Mouse (Mus musculus): ENCODE measurements around the gene Miga1. TPM values are rescaled to one million over a fixed set of nuclear protein-coding genes. Genes with fewer than 3 reads are reported as not detected.
"Not testable (repeated sequence)": the region's sequence is repeated elsewhere in the genome, so short reads cannot be mapped to it uniquely, and the experiment has no call there.

Gene Miga1
- polyA plus RNA-seq, 1 experiment from 2014 or later = 14.6 TPM

GRCm38 (mm10) chr3:152332545-152333300, 7.5 kb downstream of the Miga1 start:
- no peak overlapping the region for H3K9ac ChIP-seq (ENCODE audit: low read depth, low read length)
- no peaks in the 10 kb centered on the region for H3K4me1 ChIP-seq (replicated peaks; ENCODE audit: insufficient read depth, low read length)
- peak; percentile 88 for DNase-seq (ENCODE audit: low spot score)
- no peaks in the 10 kb centered on the region for H3K27me3 ChIP-seq (ENCODE audit: insufficient read depth, low read length)
- ATAC-seq (replicated peaks; ENCODE audit: low FRiP score, low read depth) = peak; percentile 94
- H3K4me3 ChIP-seq (replicated peaks; ENCODE audit: low read depth, low read length) = no peak overlapping the region
- no peak overlapping the region for H3K27ac ChIP-seq
- peaks cover 8% of the 10 kb centered on the region; the same call in 1 of the 2 replicates for H3K36me3 ChIP-seq (ENCODE audit: insufficient read depth, low read length)
- H3K4me2 ChIP-seq (ENCODE audit: low read length) = no peak overlapping the region
- TF ChIP-seq CTCF (IDR thresholded peaks at IDR 0.05; ENCODE audit: low read depth) = peak; percentile 9; the same call in 1 of the 2 replicates
- H3K9me3 ChIP-seq (replicated peaks; ENCODE audit: low read length) = no peaks in the 10 kb centered on the region
- 48% methylated on average over 15 of the region's 15 CpGs for WGBS

GRCm38 (mm10) chr3:152332104-152332503, 8.1 kb downstream of the Miga1 start:
- peaks cover 6% of the 10 kb centered on the region; the same call in 1 of the 2 replicates for H3K36me3 ChIP-seq (ENCODE audit: insufficient read depth, low read length)
- no peak overlapping the region for H3K27ac ChIP-seq
- no peak overlapping the region for H3K9ac ChIP-seq (ENCODE audit: low read depth, low read length)
- DNase-seq (ENCODE audit: low spot score) = no peak
- no peaks in the 10 kb centered on the region for H3K9me3 ChIP-seq (replicated peaks; ENCODE audit: low read length)
- 86% methylated on average over 6 of the region's 6 CpGs for WGBS
- H3K4me3 ChIP-seq (replicated peaks; ENCODE audit: low read depth, low read length) = no peak overlapping the region
- ATAC-seq (replicated peaks; ENCODE audit: low FRiP score, low read depth) = peak; percentile 31
- no peaks in the 10 kb centered on the region for H3K27me3 ChIP-seq (ENCODE audit: insufficient read depth, low read length)
- no peak for TF ChIP-seq CTCF (IDR thresholded peaks at IDR 0.05; ENCODE audit: low read depth)
- no peaks in the 10 kb centered on the region for H3K4me1 ChIP-seq (replicated peaks; ENCODE audit: insufficient read depth, low read length)
- no peak overlapping the region for H3K4me2 ChIP-seq (ENCODE audit: low read length)

DNA sequence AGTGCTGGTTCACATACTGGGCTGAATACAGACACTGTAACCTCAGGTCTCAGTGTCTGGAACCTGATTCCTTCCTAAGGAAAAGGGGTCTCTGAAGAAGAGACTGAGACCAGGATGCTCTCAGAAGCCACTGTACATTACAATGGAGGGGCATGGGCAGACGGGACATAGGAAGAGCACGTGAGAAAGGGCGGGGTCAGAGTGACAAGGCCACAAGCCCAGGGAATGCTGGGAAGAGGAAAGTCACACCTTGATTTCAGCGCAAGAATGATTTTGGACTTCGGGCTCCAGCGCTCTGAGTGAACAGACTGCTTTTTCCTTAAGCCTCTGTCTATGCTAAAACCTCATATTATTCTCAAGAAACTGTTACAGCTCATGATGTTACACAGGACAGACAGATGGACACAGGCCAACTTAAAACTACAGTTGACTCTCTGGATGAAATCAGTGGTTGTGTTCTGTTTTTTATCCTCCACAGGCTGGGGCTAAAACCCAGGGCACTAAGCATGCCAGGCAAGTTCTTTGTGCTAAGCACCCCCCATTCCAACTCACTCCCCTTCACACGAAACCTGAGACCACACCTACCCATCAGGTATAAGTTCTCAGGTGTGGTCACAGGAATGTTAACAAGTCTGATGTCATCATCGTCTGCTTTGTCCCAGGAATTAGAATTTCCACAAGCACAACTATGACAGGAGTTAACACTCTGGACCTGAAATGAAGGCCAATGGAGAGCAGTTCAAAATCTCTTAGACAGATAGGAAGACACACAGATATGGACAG, 18.3 kb downstream of the Miga1 start:
- no peaks in the 10 kb centered on the region for H3K9me3 ChIP-seq (replicated peaks; ENCODE audit: low read length)
- H3K4me1 ChIP-seq (replicated peaks; ENCODE audit: insufficient read depth, low read length) = no peaks in the 10 kb centered on the region
- H3K27ac ChIP-seq = no peak overlapping the region; the same call in 1 of the 2 replicates
- H3K4me3 ChIP-seq (replicated peaks; ENCODE audit: low read depth, low read length) = no peak overlapping the region
- 88% methylated on average over 8 of the region's 8 CpGs for WGBS
- no peak overlapping the region for H3K4me2 ChIP-seq (ENCODE audit: low read length)
- H3K36me3 ChIP-seq (ENCODE audit: insufficient read depth, low read length) = peaks cover 3% of the 10 kb centered on the region; the same call in 1 of the 2 replicates
- no peaks in the 10 kb centered on the region for H3K27me3 ChIP-seq (ENCODE audit: insufficient read depth, low read length)
- no peak overlapping the region for H3K9ac ChIP-seq (ENCODE audit: low read depth, low read length)
- TF ChIP-seq CTCF (IDR thresholded peaks at IDR 0.05; ENCODE audit: low read depth) = no peak
- DNase-seq (ENCODE audit: low spot score) (no peak), ATAC-seq (replicated peaks; ENCODE audit: low FRiP score, low read depth) (no peak)

GRCm38 (mm10) chr3:152320972-152321645, 19.1 kb downstream of the Miga1 start:
- Histone ChIP-seq H3K27ac (no peak overlapping the region), H3K4me2 (ENCODE audit: low read length) (no peak overlapping the region), H3K4me3 (replicated peaks; ENCODE audit: low read depth, low read length) (no peak overlapping the region), H3K36me3 (ENCODE audit: insufficient read depth, low read length) (peaks cover 3% of the 10 kb centered on the region; the same call in 1 of the 2 replicates), H3K27me3 (ENCODE audit: insufficient read depth, low read length) (no peaks in the 10 kb centered on the region), H3K9me3 (replicated peaks; ENCODE audit: low read length) (no peaks in the 10 kb centered on the region), H3K9ac (ENCODE audit: low read depth, low read length) (no peak overlapping the region), H3K4me1 (replicated peaks; ENCODE audit: insufficient read depth, low read length) (no peaks in the 10 kb centered on the region)
- peak; percentile 28; the same call in 1 of the 2 replicates for TF ChIP-seq CTCF (IDR thresholded peaks at IDR 0.05; ENCODE audit: low read depth)
- no peak for ATAC-seq (replicated peaks; ENCODE audit: low FRiP score, low read depth)
- DNase-seq (ENCODE audit: low spot score) = no peak
- 88% methylated on average over 10 of the region's 10 CpGs for WGBS

DNA sequence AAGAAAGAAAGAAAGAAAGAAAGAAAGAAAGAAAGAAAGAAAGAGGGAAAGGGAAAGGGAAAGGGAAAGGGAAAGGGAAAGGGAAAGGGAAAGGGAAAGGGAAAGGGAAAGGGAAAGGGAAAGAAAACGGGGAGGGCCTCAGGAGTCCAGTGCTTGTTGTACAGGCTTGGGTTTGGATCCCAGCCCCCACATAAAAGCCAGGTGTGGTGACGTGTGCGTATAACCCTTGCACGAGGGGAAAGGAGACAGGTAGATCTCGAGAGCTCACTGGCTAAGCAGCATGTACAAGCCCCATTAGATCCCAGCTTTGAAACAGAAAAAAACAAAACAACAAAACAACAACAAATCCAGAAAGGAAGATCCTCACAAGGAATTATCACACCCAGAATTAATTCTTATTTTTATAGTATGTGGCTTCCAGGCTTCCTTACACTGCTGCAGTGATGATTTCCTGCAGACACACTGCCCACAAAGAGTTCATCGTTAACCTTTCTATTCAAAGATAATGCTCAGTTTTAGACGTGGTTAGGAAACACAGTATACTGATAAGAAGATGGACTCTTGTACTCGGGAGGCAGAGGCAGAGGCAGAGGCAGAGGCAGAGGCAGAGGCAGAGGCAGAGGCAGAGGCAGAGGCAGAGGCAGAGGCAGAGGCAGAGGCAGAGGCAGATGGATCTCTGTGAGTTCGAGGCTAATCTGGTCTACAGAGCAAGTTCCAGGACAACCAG, 23.6 kb downstream of the Miga1 start:
- H3K27me3 ChIP-seq (ENCODE audit: insufficient read depth, low read length); H3K9me3 ChIP-seq (replicated peaks; ENCODE audit: low read length); H3K4me1 ChIP-seq (replicated peaks; ENCODE audit: insufficient read depth, low read length); H3K4me3 ChIP-seq (replicated peaks; ENCODE audit: low read depth, low read length); DNase-seq (ENCODE audit: low spot score); H3K36me3 ChIP-seq (ENCODE audit: insufficient read depth, low read length); ATAC-seq (replicated peaks; ENCODE audit: low FRiP score, low read depth); H3K27ac ChIP-seq; H3K4me2 ChIP-seq (ENCODE audit: low read length); H3K9ac ChIP-seq (ENCODE audit: low read depth, low read length): not testable (repeated sequence)
- WGBS = 88% methylated on average over 9 of the region's 9 CpGs

Data from kidney, postnatal 0 days (tissue).